Mouse (Mus musculus) hindbrain, embryonic 15.5 days (tissue): ENCODE results near the gene Abcf2. TPM values are rescaled to one million over a fixed set of nuclear protein-coding genes. Genes with fewer than 3 reads are reported as not detected.

Experiments
- ATAC-seq: fragments of 200-750 bp; cut with Nextera tagmentation; 2 replicates; pipeline ENCODE4 v1.8.0; 2017; ENCODE audit warnings: low read depth, moderate number of reproducible peaks, moderate TSS enrichment; ENCODE audit not compliant: low FRiP score
- H3K27ac ChIP-seq: fragments of 300-500 bp; sonication (generic); replicated peaks from 2 replicates; pipeline ENCODE4 v1.5.1; 2015; ENCODE audit warnings: mild to moderate bottlenecking, inconsistent platforms
- H3K27me3 ChIP-seq: fragments of 300-500 bp; sonication (generic); 2 replicates; pipeline ENCODE4 v1.6.1; 2015; ENCODE audit warnings: control low read depth, inconsistent platforms
- H3K36me3 ChIP-seq: fragments of 300-500 bp; sonication (generic); 2 replicates; pipeline ENCODE4 v1.6.1; 2015; ENCODE audit warnings: control low read depth, inconsistent platforms
- H3K4me1 ChIP-seq: fragments of 300-500 bp; sonication (generic); replicated peaks from 2 replicates; pipeline ENCODE4 v1.6.1; 2015; ENCODE audit warnings: control low read depth, inconsistent platforms
- H3K4me2 ChIP-seq: fragments of 300-500 bp; sonication (generic); 2 replicates; pipeline ENCODE4 v1.6.1; 2015; ENCODE audit warnings: moderate library complexity, mild to moderate bottlenecking, inconsistent platforms
- H3K4me3 ChIP-seq: fragments of 300-500 bp; sonication (generic); 2 replicates; pipeline ENCODE4 v1.5.1; 2015; ENCODE audit warnings: mild to moderate bottlenecking, inconsistent platforms
- H3K9ac ChIP-seq: fragments of 300-500 bp; sonication (generic); 2 replicates; pipeline ENCODE4 v1.6.1; 2015; ENCODE audit warnings: inconsistent platforms
- H3K9me3 ChIP-seq: fragments of 300-500 bp; sonication (generic); 2 replicates; pipeline ENCODE4 v1.6.1; 2016; ENCODE audit warnings: control low read depth, inconsistent platforms
- WGBS: fragments of 180-500 bp; shearing (Covaris S2); methylation state at CpG from one replicate; pipeline ENCODE4 v1.1.7; 2015; 5-methylcytosine and 5-hydroxymethylcytosine counted together
- polyA plus RNA-seq: library from polyadenylated mRNA; unstranded; fragments of >200 nt; fragmentation: Nextera tagmentation; extraction: Ambion mirVana; gene quantifications from 2 replicates; pipeline ENCODE4 v1.2.1, GENCODE M21; 2015

Gene Abcf2
- polyA plus RNA-seq, 1 experiment from 2014 or later = 82.1 TPM

- H3K4me3 ChIP-seq = peak overlapping the region; percentile 59
- H3K27ac ChIP-seq = no peak overlapping the region
- H3K36me3 ChIP-seq = peaks cover 6% of the 10 kb centered on the region; the same call in 1 of the 2 replicates
- ATAC-seq = no peak
- peak overlapping the region; percentile 97 for H3K4me2 ChIP-seq
- 73% methylated on average over 2 of the region's 2 CpGs for WGBS
- no peak overlapping the region for H3K9ac ChIP-seq
- no peaks in the 10 kb centered on the region for H3K27me3 ChIP-seq
- H3K9me3 ChIP-seq = no peaks in the 10 kb centered on the region
- peaks cover 93% of the 10 kb centered on the region for H3K4me1 ChIP-seq
Measured at GRCm38 (mm10) chr5:24600236-24600635, 23.0 kb upstream of the Abcf2 start.

DNA sequence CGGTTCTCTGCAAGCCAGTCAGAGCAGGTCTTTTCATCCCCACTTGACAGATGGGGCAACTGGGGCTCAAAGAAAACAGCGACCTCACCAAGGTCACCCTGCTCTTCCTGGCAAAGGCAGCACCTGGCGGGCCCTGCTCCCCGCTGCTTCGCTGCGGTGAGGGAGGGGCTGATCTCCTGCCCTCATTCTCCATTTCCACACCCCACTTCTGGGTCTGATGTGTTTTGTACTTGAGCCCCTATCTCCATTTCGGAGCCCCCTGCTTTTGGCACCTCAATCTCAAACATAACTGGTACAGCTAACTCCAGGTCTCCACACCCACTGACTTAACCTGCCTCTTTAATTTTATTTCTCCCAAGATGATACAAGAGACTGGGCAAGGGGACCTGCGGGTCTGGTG lies 21.9 kb upstream of the Abcf2 start:
- peak overlapping the region; percentile 65 for H3K27ac ChIP-seq
- no peaks in the 10 kb centered on the region for H3K9me3 ChIP-seq
- H3K36me3 ChIP-seq = peaks cover 17% of the 10 kb centered on the region
- 0 out of 2 replicates have a peak overlapping the region, but pooled peaks have one; percentile 71 for H3K9ac ChIP-seq
- WGBS = 11% methylated on average over 8 of the region's 8 CpGs
- H3K27me3 ChIP-seq = no peaks in the 10 kb centered on the region
- H3K4me3 ChIP-seq = peak overlapping the region; percentile 48
- peak overlapping the region; percentile 86 for H3K4me2 ChIP-seq
- H3K4me1 ChIP-seq = peaks cover 85% of the 10 kb centered on the region
- no peak for ATAC-seq

DNA sequence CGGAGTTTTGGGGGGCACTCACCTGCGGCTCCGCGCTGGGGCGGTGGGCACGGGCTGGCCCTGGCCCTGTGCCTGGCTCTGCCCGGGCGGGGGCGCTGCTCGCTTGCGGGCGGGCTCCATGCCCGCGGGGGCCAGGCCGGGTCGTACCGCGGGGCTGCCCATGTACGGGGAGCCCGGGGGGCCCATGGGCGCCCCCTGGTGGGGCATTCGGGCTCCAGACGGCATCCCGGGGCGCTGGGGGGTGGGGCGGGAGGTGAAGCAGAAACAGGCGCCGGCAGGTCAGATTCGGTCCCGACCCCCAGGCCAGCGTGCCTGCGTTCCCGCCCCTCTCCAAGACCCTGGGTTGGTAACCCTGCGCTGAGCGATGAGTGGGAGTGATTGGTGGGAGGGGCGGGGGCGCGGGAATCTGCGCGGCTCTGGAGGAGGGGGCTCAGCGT lies 21.3 kb upstream of the Abcf2 start:
- peaks cover 22% of the 10 kb centered on the region for H3K36me3 ChIP-seq
- H3K27ac ChIP-seq = peak overlapping the region; percentile 65
- H3K4me3 ChIP-seq = peak overlapping the region; percentile 48
- peak overlapping the region; percentile 86 for H3K4me2 ChIP-seq
- ATAC-seq = peak; percentile 7
- H3K9ac ChIP-seq = peak overlapping the region; percentile 71
- H3K27me3 ChIP-seq = no peaks in the 10 kb centered on the region
- under 1% methylated on average over 38 of the region's 41 CpGs for WGBS
- no peaks in the 10 kb centered on the region for H3K9me3 ChIP-seq
- H3K4me1 ChIP-seq = peaks cover 79% of the 10 kb centered on the region

- Histone ChIP-seq H3K9ac (peak overlapping the region; percentile 71), H3K27me3 (no peaks in the 10 kb centered on the region), H3K27ac (peak overlapping the region; percentile 65), H3K4me2 (peak overlapping the region; percentile 86), H3K4me1 (peaks cover 74% of the 10 kb centered on the region), H3K36me3 (peaks cover 28% of the 10 kb centered on the region), H3K4me3 (peak overlapping the region; percentile 48), H3K9me3 (no peaks in the 10 kb centered on the region)
- WGBS = 18% methylated on average over 15 of the region's 15 CpGs
- ATAC-seq = no peak
Measured at GRCm38 (mm10) chr5:24597901-24598569, 20.8 kb upstream of the Abcf2 start.

- no peaks in the 10 kb centered on the region for H3K27me3 ChIP-seq
- H3K27ac ChIP-seq = peak overlapping the region; percentile 83
- H3K9ac ChIP-seq = peak overlapping the region; percentile 35
- ATAC-seq = peak; percentile 21; the same call in 1 of the 2 replicates
- no peaks in the 10 kb centered on the region for H3K9me3 ChIP-seq
- peaks cover 35% of the 10 kb centered on the region for H3K36me3 ChIP-seq
- WGBS = 40% methylated on average over 2 of the region's 2 CpGs
- H3K4me2 ChIP-seq = peak overlapping the region; percentile 49
- peak overlapping the region; percentile 25 for H3K4me3 ChIP-seq
- peaks cover 66% of the 10 kb centered on the region for H3K4me1 ChIP-seq
Measured at GRCm38 (mm10) chr5:24597221-24597728, 20.0 kb upstream of the Abcf2 start.

DNA sequence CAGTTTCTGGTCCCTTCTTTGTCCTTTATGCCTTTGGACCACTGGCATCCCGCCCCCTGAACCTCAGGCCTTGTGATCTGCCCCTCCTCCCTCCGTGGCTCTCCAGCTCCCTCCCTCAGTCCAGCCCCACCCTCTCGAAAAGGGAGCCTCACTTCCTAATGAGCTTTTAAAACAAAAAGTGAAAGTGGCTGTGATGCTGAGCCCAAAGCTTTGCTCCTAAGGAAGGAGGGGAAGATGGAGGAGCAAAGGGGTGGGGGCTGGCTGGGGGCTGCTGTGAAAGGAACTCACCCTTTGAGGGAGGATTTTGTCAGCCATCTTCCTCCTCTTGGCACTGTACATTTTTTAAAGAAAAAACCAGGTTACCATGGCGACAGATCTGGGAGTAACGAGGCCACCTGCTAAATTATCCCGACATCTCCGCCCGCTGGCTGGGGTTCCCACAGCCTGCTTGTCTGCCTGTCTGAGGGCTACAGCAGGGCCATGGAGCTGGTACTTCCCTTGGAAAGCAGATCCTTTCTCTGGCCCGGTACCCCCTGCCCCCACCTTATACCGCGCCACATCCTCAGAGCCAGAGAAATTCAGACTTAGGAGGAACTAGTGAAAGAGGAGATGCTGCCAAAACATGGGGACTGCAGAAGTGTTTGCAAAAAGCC lies 19.4 kb upstream of the Abcf2 start:
- H3K9ac ChIP-seq = peak overlapping the region; percentile 35
- 13% methylated on average over 11 of the region's 11 CpGs for WGBS
- no peaks in the 10 kb centered on the region for H3K27me3 ChIP-seq
- H3K27ac ChIP-seq = peak overlapping the region; percentile 83
- peak overlapping the region; percentile 49 for H3K4me2 ChIP-seq
- H3K36me3 ChIP-seq = peaks cover 37% of the 10 kb centered on the region
- H3K4me1 ChIP-seq = peaks cover 63% of the 10 kb centered on the region
- H3K4me3 ChIP-seq = peak overlapping the region; percentile 25
- ATAC-seq = peak; percentile 16
- H3K9me3 ChIP-seq = no peaks in the 10 kb centered on the region

DNA sequence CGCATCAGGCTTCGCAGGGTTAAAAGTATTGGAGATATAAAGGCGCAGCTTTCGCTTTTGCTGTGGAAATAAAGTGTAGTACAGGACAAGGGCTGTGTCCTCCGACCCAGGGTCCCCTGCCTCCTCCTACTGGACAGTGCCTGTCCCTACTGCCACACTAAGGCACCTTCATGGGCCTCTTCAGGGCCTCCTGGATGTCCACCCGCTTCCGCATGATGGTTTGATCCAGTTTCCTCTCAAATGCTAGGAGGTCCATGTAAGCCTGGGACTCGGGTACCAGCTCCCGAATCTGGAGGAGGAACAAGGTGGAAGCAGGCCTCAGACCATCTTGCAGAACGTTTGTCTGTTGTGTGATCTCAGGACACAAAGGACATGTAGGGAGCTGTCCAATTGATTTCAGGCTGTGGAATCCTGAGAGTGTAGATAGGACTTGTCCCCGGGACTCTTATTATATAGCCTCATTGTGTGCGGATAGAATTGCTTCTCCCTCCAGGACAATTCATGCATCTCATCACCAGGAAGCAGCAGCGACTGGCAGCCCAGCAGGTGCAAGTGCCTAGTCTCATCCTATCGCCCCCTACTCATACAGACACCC lies 18.6 kb upstream of the Abcf2 start:
- H3K9me3 ChIP-seq = no peaks in the 10 kb centered on the region
- H3K9ac ChIP-seq = 0 out of 2 replicates have a peak overlapping the region, but pooled peaks have one; percentile 35
- WGBS = 47% methylated on average over 14 of the region's 14 CpGs
- peak overlapping the region; percentile 83 for H3K27ac ChIP-seq
- ATAC-seq = no peak
- peaks cover 63% of the 10 kb centered on the region for H3K4me1 ChIP-seq
- no peak overlapping the region for H3K4me3 ChIP-seq
- H3K4me2 ChIP-seq = peak overlapping the region; percentile 49
- H3K27me3 ChIP-seq = no peaks in the 10 kb centered on the region
- H3K36me3 ChIP-seq = peaks cover 40% of the 10 kb centered on the region

DNA sequence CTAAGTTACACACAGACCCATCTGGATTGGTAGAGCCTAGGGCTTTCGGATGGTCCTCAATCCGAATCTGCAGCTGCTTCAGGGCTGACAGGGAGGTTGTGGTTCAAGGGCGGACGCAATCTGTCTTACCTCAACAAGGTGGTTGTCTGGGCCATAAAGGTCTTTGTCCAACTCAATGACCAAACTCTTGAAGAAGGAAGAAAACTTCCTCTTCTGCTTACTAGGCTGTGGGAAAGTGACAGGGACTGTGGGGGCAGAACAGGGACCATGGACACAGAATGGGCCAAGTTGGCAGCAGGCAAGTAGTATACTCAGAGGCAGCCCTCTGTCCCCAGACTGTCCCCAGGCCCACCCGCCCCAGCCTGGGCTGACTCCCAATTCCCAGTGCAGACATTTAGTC lies 18.0 kb upstream of the Abcf2 start:
- no peak overlapping the region for H3K9ac ChIP-seq
- no peaks in the 10 kb centered on the region for H3K27me3 ChIP-seq
- H3K4me2 ChIP-seq = 0 out of 2 replicates have a peak overlapping the region, but pooled peaks have one; percentile 49
- no peak overlapping the region for H3K4me3 ChIP-seq
- peaks cover 40% of the 10 kb centered on the region for H3K36me3 ChIP-seq
- H3K9me3 ChIP-seq = no peaks in the 10 kb centered on the region
- 89% methylated on average over 5 of the region's 5 CpGs for WGBS
- H3K27ac ChIP-seq = peak overlapping the region; percentile 83; the same call in 1 of the 2 replicates
- peaks cover 56% of the 10 kb centered on the region for H3K4me1 ChIP-seq
- no peak for ATAC-seq

- Histone ChIP-seq H3K9me3 (no peaks in the 10 kb centered on the region), H3K4me2 (no peak overlapping the region), H3K4me1 (peaks cover 51% of the 10 kb centered on the region), H3K27ac (no peak overlapping the region), H3K4me3 (no peak overlapping the region), H3K36me3 (peaks cover 40% of the 10 kb centered on the region), H3K27me3 (no peaks in the 10 kb centered on the region), H3K9ac (no peak overlapping the region)
- 94% methylated on average over 5 of the region's 5 CpGs for WGBS
- ATAC-seq = no peak
Measured at GRCm38 (mm10) chr5:24594346-24594745, 17.1 kb upstream of the Abcf2 start.

DNA sequence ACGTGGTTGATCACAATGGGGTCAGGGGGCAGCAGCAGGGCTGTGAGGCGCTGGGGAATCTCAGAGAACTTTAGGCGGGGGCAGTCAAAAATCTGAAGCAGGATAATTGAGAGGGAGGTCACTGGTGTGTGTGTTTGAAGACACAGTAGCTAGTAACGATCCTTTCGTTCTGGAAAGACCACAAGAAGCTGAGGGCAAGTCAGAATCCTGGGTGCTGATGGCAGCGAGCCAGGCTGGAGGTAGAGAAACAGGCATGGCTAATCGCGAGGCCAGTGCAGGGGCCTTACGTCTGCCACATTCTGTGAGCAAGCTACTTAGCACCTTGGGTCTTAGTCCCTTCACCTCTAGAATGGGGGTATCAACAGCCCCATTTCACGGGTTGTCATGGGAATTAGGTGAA lies 16.7 kb upstream of the Abcf2 start:
- H3K4me3 ChIP-seq = no peak overlapping the region

GRCm38 (mm10) chr5:24593230-24593629 lies 16.0 kb upstream of the Abcf2 start:
- no peak for ATAC-seq
- Histone ChIP-seq H3K36me3 (peaks cover 40% of the 10 kb centered on the region), H3K4me1 (peaks cover 47% of the 10 kb centered on the region), H3K4me2 (no peak overlapping the region), H3K9ac (no peak overlapping the region), H3K9me3 (no peaks in the 10 kb centered on the region), H3K27me3 (no peaks in the 10 kb centered on the region), H3K4me3 (no peak overlapping the region), H3K27ac (no peak overlapping the region)
- WGBS = 82% methylated on average over 10 of the region's 10 CpGs

More for the DNA sequence above, 16.7 kb upstream of the Abcf2 start:
- Histone ChIP-seq H3K9me3 (no peaks in the 10 kb centered on the region), H3K9ac (no peak overlapping the region), H3K27ac (no peak overlapping the region), H3K4me2 (no peak overlapping the region), H3K36me3 (peaks cover 40% of the 10 kb centered on the region), H3K27me3 (no peaks in the 10 kb centered on the region), H3K4me1 (peaks cover 47% of the 10 kb centered on the region)
- WGBS = 71% methylated on average over 10 of the region's 10 CpGs
- no peak for ATAC-seq
